Mouse (Mus musculus) liver, embryonic 12.5 days (tissue): ENCODE results near the gene Oprl1. TPM values are rescaled to one million over a fixed set of nuclear protein-coding genes. Genes with fewer than 3 reads are reported as not detected.

ENCODE experiments used
- ATAC-seq: fragments of 200-750 bp; cut with Nextera tagmentation; 2 replicates; pipeline ENCODE4 v1.8.0; 2017; ENCODE audit warnings: moderate number of reproducible peaks, mild to moderate bottlenecking, moderate library complexity
- H3K27ac ChIP-seq: fragments of 300-500 bp; sonication (generic); 2 replicates; pipeline ENCODE4 v1.5.1; 2016; ENCODE audit warnings: mild to moderate bottlenecking
- H3K27me3 ChIP-seq: fragments of 300-500 bp; sonication (generic); replicated peaks from 2 replicates; pipeline ENCODE4 v1.6.1; 2016; ENCODE audit warnings: mild to moderate bottlenecking, moderate library complexity
- H3K36me3 ChIP-seq: fragments of 300-500 bp; sonication (generic); 2 replicates; pipeline ENCODE4 v1.6.1; 2016; ENCODE audit warnings: mild to moderate bottlenecking, moderate library complexity
- H3K4me1 ChIP-seq: fragments of 300-500 bp; sonication (generic); 2 replicates; pipeline ENCODE4 v1.6.1; 2016
- H3K4me2 ChIP-seq: fragments of 300-500 bp; sonication (generic); 2 replicates; pipeline ENCODE4 v1.6.1; 2016; ENCODE audit warnings: mild to moderate bottlenecking, moderate library complexity
- H3K4me3 ChIP-seq: fragments of 300-500 bp; sonication (generic); 2 replicates; pipeline ENCODE4 v1.5.1; 2016; ENCODE audit warnings: mild to moderate bottlenecking, moderate library complexity
- H3K9ac ChIP-seq: fragments of 300-500 bp; sonication (generic); 2 replicates; pipeline ENCODE4 v1.6.1; 2016; ENCODE audit warnings: mild to moderate bottlenecking, moderate library complexity
- H3K9me3 ChIP-seq: fragments of 300-500 bp; sonication (generic); replicated peaks from 2 replicates; pipeline ENCODE4 v1.6.1; 2016; ENCODE audit warnings: mild to moderate bottlenecking, moderate library complexity
- WGBS: fragments of 180-500 bp; shearing (Covaris S2); methylation state at CpG from one replicate; pipeline ENCODE4 v1.1.7; 2016; ENCODE audit not compliant: insufficient replicate concordance; 5-methylcytosine and 5-hydroxymethylcytosine counted together
- polyA plus RNA-seq: library from polyadenylated mRNA; unstranded; fragments of >200 nt; fragmentation: Nextera tagmentation; extraction: Ambion mirVana; gene quantifications from 2 replicates; pipeline ENCODE4 v1.2.1, GENCODE M21; 2016

The Oprl1 gene
- polyA plus RNA-seq, 1 experiment from 2014 or later, result 0.94 TPM

- peaks cover 14% of the 10 kb centered on the region for H3K36me3 ChIP-seq
- peak within 1 kb of the TSS; percentile 62 for H3K4me3 ChIP-seq
- peaks cover 27% of the 10 kb centered on the region for H3K27me3 ChIP-seq
- peaks cover 29% of the 10 kb centered on the region for H3K4me1 ChIP-seq
- ATAC-seq, result peak; percentile 65
- H3K9ac ChIP-seq, result peak within 1 kb of the TSS; percentile 65
- under 1% methylated on average over 74 of the region's 75 CpGs for WGBS
- peak within 1 kb of the TSS; percentile 87 for H3K4me2 ChIP-seq
- H3K27ac ChIP-seq, result peak within 1 kb of the TSS; percentile 51; the same call in 1 of the 2 replicates
- H3K9me3 ChIP-seq, result no peaks in the 10 kb centered on the region
Observed at GRCm38 (mm10) chr2:181693339-181694280, 21.2 kb upstream of the Oprl1 start, which contains the start of gene Rgs19. Rgs19 (minus strand) TSS chr2:181693977.

DNA sequence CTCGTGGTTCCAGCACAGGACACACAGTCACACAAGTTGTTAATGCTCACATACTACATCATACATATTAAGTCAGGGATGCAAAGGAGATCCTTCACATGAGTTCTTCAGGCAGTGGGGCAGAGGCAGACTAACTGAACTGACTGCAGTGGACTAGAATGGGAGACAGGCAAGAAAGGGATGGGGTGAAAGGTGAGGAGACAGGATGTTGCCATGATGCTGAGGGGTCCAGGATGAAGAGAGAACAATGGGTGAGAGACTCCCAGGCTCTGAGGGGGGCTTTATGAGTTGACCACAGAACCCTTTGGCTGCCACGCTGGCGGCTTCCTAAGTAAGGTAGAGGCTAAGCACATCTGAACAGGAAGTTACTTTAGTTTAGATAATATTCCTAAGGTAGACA, 20.2 kb upstream of the Oprl1 start:
- WGBS, result 65% methylated on average over 3 of the region's 3 CpGs
- no peak for ATAC-seq
- Histone ChIP-seq H3K36me3 (peaks cover 4% of the 10 kb centered on the region), H3K4me1 (peaks cover 29% of the 10 kb centered on the region), H3K27ac (no peak overlapping the region), H3K4me2 (peak overlapping the region; percentile 87), H3K9me3 (no peaks in the 10 kb centered on the region), H3K9ac (no peak overlapping the region), H3K4me3 (no peak overlapping the region), H3K27me3 (peaks cover 27% of the 10 kb centered on the region)

DNA sequence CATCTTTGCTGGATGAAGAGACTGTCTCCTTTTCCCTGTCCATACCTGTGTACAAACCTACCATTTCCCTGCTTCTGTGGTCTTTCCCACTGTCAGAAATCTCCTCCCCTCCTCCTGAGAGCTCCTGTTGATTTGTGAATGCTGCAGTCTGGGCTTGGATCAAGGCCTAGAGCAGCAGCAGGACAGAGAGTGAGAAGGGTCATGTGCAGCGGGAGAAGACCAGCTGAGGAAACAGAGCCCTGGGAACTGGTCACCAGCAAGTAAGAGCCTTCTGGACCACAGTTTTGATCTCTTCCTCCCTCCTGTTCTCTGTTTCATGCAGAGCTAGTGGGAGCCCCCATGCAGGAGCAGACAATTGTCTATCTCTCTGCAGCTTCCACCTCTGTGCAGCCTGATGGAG, 19.0 kb upstream of the Oprl1 start:
- no peak overlapping the region for H3K4me3 ChIP-seq
- ATAC-seq, result no peak
- H3K27me3 ChIP-seq, result peaks cover 27% of the 10 kb centered on the region
- H3K9ac ChIP-seq, result no peak overlapping the region
- peaks cover 29% of the 10 kb centered on the region for H3K4me1 ChIP-seq
- H3K36me3 ChIP-seq, result no peaks in the 10 kb centered on the region
- 50% methylated on average over 1 of the region's 1 CpGs for WGBS
- no peak overlapping the region for H3K27ac ChIP-seq
- H3K4me2 ChIP-seq, result no peak overlapping the region
- H3K9me3 ChIP-seq, result no peaks in the 10 kb centered on the region

DNA sequence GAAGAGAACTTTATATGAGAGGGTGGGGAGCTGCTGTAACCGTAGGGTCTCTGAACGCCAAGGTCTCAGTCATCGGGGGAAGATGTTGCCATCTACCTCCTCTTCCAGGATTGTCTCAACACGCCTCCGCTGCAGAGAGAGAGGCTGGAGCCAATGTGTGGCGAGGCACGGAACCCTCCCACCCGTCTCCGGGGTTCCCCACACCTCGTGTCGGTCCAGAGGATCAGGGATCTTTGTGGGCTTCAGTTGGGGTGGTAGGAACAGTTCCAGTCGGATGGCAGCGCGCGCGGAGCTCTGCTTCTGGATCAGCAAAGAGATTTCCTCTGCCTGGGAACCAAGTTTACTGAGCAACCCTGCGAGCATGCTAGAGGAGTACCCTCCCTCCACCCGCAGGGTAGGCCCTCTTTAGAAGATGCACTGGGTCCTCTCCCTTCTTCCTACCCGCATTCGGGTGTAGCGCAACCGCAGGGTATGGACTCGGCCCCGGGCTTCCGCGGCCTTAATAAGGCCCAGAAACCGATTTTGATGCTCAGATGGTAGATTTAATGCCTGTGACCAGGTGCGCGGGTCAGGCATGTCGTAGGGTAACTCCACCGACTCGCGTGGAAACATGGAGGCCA, 17.9 kb upstream of the Oprl1 start:
- 66% methylated on average over 33 of the region's 33 CpGs for WGBS
- H3K9me3 ChIP-seq, result no peaks in the 10 kb centered on the region
- no peak overlapping the region for H3K4me3 ChIP-seq
- ATAC-seq, result no peak
- no peaks in the 10 kb centered on the region for H3K36me3 ChIP-seq
- H3K27ac ChIP-seq, result no peak overlapping the region
- H3K4me2 ChIP-seq, result no peak overlapping the region
- no peak overlapping the region for H3K9ac ChIP-seq
- H3K4me1 ChIP-seq, result peaks cover 28% of the 10 kb centered on the region
- H3K27me3 ChIP-seq, result peaks cover 27% of the 10 kb centered on the region

DNA sequence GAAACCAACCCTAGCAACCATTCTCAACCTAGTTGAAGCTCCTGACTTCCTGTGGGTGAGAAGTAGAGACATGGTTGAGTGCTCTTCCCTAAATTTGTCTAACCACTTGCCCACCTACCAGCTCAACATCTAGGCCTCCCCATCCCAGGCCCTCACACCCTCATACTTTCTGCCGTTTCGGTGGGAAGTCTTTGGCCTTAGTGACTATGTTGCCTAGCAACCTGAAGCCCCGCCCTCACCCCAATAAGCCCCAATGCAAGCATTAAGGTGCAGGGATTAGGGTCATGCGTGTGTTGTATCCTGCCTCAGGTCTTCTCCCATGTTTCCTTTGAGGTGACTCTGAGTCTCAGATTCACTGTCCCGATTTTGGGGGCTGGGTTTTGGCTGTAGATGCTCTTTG, 16.6 kb upstream of the Oprl1 start, which contains the start of gene Lkaaear1:
Lkaaear1 (minus strand) TSS at position 202 of the 400 bp plus-strand sequence.
- Histone ChIP-seq H3K4me3 (no peak within 1 kb of the TSS), H3K4me2 (no peak within 1 kb of the TSS), H3K27me3 (peaks cover 20% of the 10 kb centered on the region), H3K27ac (no peak within 1 kb of the TSS), H3K36me3 (no peaks in the 10 kb centered on the region), H3K9me3 (no peaks in the 10 kb centered on the region), H3K4me1 (peaks cover 15% of the 10 kb centered on the region), H3K9ac (no peak within 1 kb of the TSS)
- no peak for ATAC-seq
- 46% methylated on average over 5 of the region's 5 CpGs for WGBS

GRCm38 (mm10) chr2:181706668-181707067, 8.1 kb upstream of the Oprl1 start:
- H3K9ac ChIP-seq, result no peak overlapping the region
- H3K27me3 ChIP-seq, result no peaks in the 10 kb centered on the region
- ATAC-seq, result no peak
- H3K9me3 ChIP-seq, result no peaks in the 10 kb centered on the region
- no peak overlapping the region for H3K4me3 ChIP-seq
- H3K27ac ChIP-seq, result no peak overlapping the region
- 19% methylated on average over 4 of the region's 4 CpGs for WGBS
- H3K36me3 ChIP-seq, result no peaks in the 10 kb centered on the region
- H3K4me1 ChIP-seq, result no peaks in the 10 kb centered on the region
- H3K4me2 ChIP-seq, result no peak overlapping the region

DNA sequence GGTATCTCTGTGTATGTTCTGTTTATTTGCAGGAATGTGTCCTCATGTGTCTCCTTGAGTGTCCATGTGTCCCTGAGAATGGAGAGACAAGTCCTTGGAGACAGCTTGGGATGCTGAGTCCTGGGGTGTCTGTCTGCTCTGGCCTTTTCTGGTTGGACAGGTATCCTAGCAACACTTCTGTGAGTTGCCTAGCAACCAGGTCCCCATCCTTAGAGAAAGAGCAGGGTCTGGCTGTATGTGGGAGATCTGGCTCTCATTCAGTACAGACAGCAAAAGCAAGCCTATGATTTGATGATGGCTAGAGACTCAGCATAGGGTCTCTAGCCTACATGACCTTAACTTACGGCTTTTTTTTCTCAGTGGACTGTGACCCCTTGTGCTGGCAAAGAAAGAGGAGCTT, 1.1 kb upstream of the Oprl1 start:
- Histone ChIP-seq H3K27me3 (no peaks in the 10 kb centered on the region), H3K9ac (no peak overlapping the region), H3K4me2 (no peak overlapping the region), H3K27ac (no peak overlapping the region), H3K36me3 (no peaks in the 10 kb centered on the region), H3K4me3 (no peak overlapping the region), H3K4me1 (peaks cover 4% of the 10 kb centered on the region), H3K9me3 (no peaks in the 10 kb centered on the region)
- ATAC-seq, result no peak
- 59% methylated on average over 1 of the region's 1 CpGs for WGBS

GRCm38 (mm10) chr2:181715382-181715781, 566 bp downstream of the Oprl1 start:
- no peaks in the 10 kb centered on the region for H3K36me3 ChIP-seq
- no peaks in the 10 kb centered on the region for H3K9me3 ChIP-seq
- peak overlapping the region; percentile 17; the same call in 1 of the 2 replicates for H3K4me2 ChIP-seq
- no peak for ATAC-seq
- no peaks in the 10 kb centered on the region for H3K27me3 ChIP-seq
- H3K4me1 ChIP-seq, result peaks cover 4% of the 10 kb centered on the region
- WGBS, result 61% methylated on average over 3 of the region's 3 CpGs
- no peak overlapping the region for H3K27ac ChIP-seq
- H3K9ac ChIP-seq, result no peak overlapping the region
- no peak overlapping the region for H3K4me3 ChIP-seq

DNA sequence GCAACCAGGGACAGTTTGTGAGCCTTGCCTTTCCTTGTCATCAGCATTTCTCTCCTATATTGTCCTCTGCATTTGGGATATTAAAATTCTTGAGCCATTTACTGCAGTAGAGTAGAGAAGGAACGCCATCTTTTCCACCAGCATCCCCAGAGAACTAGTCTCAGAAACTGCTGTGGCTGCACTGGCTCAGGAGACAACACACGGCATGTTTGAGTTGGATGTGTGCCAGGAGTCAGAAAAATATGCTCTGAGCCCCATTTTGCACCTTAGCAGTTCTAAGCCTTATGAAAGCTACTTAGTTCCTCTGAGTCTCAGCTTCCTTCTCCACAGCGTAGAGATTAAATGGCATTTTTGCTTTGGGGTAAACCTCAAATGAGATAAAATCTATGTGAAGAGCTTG, 2.2 kb downstream of the Oprl1 start:
- H3K9ac ChIP-seq, result no peak overlapping the region
- H3K9me3 ChIP-seq, result no peaks in the 10 kb centered on the region
- no peak overlapping the region for H3K27ac ChIP-seq
- no peak overlapping the region for H3K4me3 ChIP-seq
- 49% methylated on average over 3 of the region's 3 CpGs for WGBS
- ATAC-seq, result no peak
- no peaks in the 10 kb centered on the region for H3K36me3 ChIP-seq
- H3K27me3 ChIP-seq, result no peaks in the 10 kb centered on the region
- peaks cover 4% of the 10 kb centered on the region for H3K4me1 ChIP-seq
- no peak overlapping the region for H3K4me2 ChIP-seq

GRCm38 (mm10) chr2:181720061-181720460, 5.2 kb downstream of the Oprl1 start:
- Histone ChIP-seq H3K9ac (no peak overlapping the region), H3K4me1 (peaks cover 1% of the 10 kb centered on the region), H3K4me2 (no peak overlapping the region), H3K36me3 (no peaks in the 10 kb centered on the region), H3K27ac (no peak overlapping the region), H3K27me3 (no peaks in the 10 kb centered on the region), H3K4me3 (no peak overlapping the region), H3K9me3 (no peaks in the 10 kb centered on the region)
- no peak for ATAC-seq
- 19% methylated on average over 3 of the region's 3 CpGs for WGBS

- Histone ChIP-seq H3K27me3 (no peaks in the 10 kb centered on the region), H3K4me1 (no peaks in the 10 kb centered on the region), H3K36me3 (no peaks in the 10 kb centered on the region), H3K4me2 (no peak overlapping the region), H3K9ac (no peak overlapping the region), H3K4me3 (no peak overlapping the region), H3K27ac (no peak overlapping the region), H3K9me3 (no peaks in the 10 kb centered on the region)
- no peak for ATAC-seq
Observed at GRCm38 (mm10) chr2:181721200-181721599, 6.4 kb downstream of the Oprl1 start.

DNA sequence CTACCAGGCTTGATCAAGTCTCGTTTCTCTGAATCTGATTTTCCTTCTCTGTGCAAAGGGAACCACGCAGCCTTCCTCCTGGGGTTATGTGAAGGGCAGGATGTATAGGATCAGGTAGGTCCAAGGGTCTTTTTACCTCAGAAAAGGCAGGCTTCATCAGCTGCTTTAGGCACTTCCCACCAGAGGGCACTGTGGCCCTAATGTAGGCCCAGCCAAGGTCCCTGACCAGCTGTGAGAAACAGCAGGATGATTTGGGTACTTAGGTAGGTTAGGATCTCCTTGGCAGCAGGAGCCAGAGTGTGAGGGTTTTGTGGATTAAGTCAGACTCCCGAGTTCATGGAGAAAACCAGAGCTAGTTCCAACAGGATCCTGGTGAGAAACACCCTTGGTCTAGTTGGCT, 7.4 kb downstream of the Oprl1 start:
- no peak overlapping the region for H3K4me3 ChIP-seq
- H3K36me3 ChIP-seq, result no peaks in the 10 kb centered on the region
- H3K27me3 ChIP-seq, result no peaks in the 10 kb centered on the region
- no peaks in the 10 kb centered on the region for H3K4me1 ChIP-seq
- no peak overlapping the region for H3K9ac ChIP-seq
- H3K4me2 ChIP-seq, result no peak overlapping the region
- no peak for ATAC-seq
- 9% methylated on average over 3 of the region's 3 CpGs for WGBS
- H3K27ac ChIP-seq, result no peak overlapping the region
- H3K9me3 ChIP-seq, result no peaks in the 10 kb centered on the region
